Mouse (Mus musculus) layer of hippocampus, postnatal 36 days (tissue): Measurements from ENCODE around the gene Fga. TPM values are rescaled to one million over a fixed set of nuclear protein-coding genes. Genes with fewer than 3 reads are reported as not detected.

ENCODE experiments used
- DNase-seq, 2 experiments: peaks; one replicate each; pipeline ENCODE4 v3.0.0; 2022
- total RNA-seq, 2 experiments: library from RNA; stranded (reverse); gene quantifications; 2 replicates each; pipeline ENCODE4 v1.2.3; 2021

The Fga gene
- total RNA-seq, 2 experiments from 2014 or later, result not detected

- peak in 1 of 2 experiments; percentile 7 for DNase-seq
These were observed 1.8 kb downstream of the Fga start for GRCm38 (mm10) chr3:83027546-83028251.

GRCm38 (mm10) chr3:83030331-83030730, 4.5 kb downstream of the Fga start:
- no peak for DNase-seq

GRCm38 (mm10) chr3:83032746-83033308, 7.0 kb downstream of the Fga start:
- DNase-seq, result no peak

- no peak for DNase-seq
These were observed 7.9 kb downstream of the Fga start for GRCm38 (mm10) chr3:83033801-83034200.

- no peak for DNase-seq
These were observed 13.0 kb downstream of the Fga start for GRCm38 (mm10) chr3:83038865-83039264.

- no peak for DNase-seq
These were observed 13.8 kb downstream of the Fga start for GRCm38 (mm10) chr3:83039666-83040065.

GRCm38 (mm10) chr3:83042451-83042850, 16.6 kb downstream of the Fga start:
- no peak for DNase-seq

- DNase-seq, result no peak
These were observed 20.8 kb downstream of the Fga start for GRCm38 (mm10) chr3:83046649-83047048.

GRCm38 (mm10) chr3:83049680-83050079, 23.8 kb downstream of the Fga start, which contains the start of gene Fgb:
TSS of gene Fgb (minus strand) at chr3:83049863.
- DNase-seq, result no peak

GRCm38 (mm10) chr3:83050661-83051060, 24.8 kb downstream of the Fga start:
- DNase-seq, result no peak

GRCm38 (mm10) chr3:83052102-83052501, 26.2 kb downstream of the Fga start:
- DNase-seq, result no peak

- DNase-seq, result no peak
These were observed 27.2 kb downstream of the Fga start for GRCm38 (mm10) chr3:83053126-83053525.

GRCm38 (mm10) chr3:83053758-83054157, 27.9 kb downstream of the Fga start:
- peak in 1 of 2 experiments; percentile 26 for DNase-seq

GRCm38 (mm10) chr3:83054759-83055158, 28.9 kb downstream of the Fga start:
- DNase-seq, result no peak

GRCm38 (mm10) chr3:83055281-83056038, 29.6 kb downstream of the Fga start, which contains the start of gene Plrg1:
TSS of gene Plrg1 (plus strand) at chr3:83055522.
- peak; percentile 99 for DNase-seq

- DNase-seq, result no peak
These were observed 31.2 kb downstream of the Fga start for GRCm38 (mm10) chr3:83057046-83057445.

- DNase-seq, result no peak
These were observed 42.0 kb downstream of the Fga start for GRCm38 (mm10) chr3:83067920-83068319.

GRCm38 (mm10) chr3:83068869-83069268, 43.0 kb downstream of the Fga start:
- no peak for DNase-seq

- DNase-seq, result no peak
These were observed 44.4 kb downstream of the Fga start for GRCm38 (mm10) chr3:83070231-83070630.

GRCm38 (mm10) chr3:83076563-83076962, 50.7 kb downstream of the Fga start:
- DNase-seq, result no peak

GRCm38 (mm10) chr3:83080567-83081055, 54.7 kb downstream of the Fga start:
- DNase-seq, result peak; percentile 16 to 35
